Mouse (Mus musculus) ES-E14 (cell line): ENCODE results near the gene 2510009E07Rik.

Experiments used
- HCFC1 ChIP-seq: IDR thresholded peaks from 2 replicates; pipeline ENCODE4 v1.6.1; 2012; ENCODE audit warnings: low read length, inconsistent platforms, borderline replicate concordance; ENCODE audit not compliant: insufficient read depth
- MAFK ChIP-seq: IDR thresholded peaks from 2 replicates; pipeline ENCODE4 v1.6.1; 2014; ENCODE audit warnings: mild to moderate bottlenecking, low read depth, low read length, inconsistent platforms; ENCODE audit not compliant: insufficient read depth
- ZNF384 ChIP-seq: IDR thresholded peaks from 2 replicates; pipeline ENCODE4 v1.6.1; 2012; ENCODE audit warnings: low read depth, low read length, inconsistent platforms

DNA sequence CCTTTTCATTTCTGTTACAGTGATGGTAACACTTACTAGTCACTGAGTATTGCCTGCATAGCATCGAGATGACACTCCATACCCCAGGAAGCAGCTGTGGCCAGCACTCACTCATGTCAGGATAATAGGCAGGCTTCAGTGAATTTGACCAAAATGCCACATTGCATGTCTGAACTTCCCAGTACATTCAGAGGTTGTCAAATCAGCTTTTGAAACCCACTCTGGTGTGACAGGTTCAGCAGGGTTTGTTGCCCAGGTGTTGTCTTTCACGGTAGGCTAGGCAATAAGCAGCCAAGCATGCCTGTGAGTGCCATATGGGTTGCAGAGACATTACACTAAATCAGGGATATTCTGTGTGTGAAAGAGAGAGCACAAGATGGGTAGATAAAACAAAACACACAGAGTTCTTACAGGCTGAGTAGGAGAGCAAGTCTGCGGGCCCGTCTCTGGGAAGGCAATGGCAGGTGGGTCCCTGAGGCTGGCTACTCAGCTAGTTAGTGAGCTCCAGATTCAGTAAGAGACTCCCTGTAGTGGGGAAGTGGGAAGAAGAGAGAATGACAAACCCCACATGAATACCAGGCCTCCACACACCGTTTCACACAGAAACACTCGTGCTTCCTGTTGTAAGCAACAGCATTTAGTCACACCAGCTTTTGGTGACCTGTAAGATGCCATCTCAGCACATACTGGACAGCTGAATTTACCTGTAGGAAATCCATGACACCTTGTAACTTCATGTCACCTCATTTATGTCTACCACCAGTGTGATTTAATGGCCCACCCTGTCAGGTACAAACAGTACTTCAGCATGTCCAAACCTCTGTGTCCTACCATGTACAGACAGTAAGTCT, 68.5 kb downstream of the 2510009E07Rik start:
- no peak for TF ChIP-seq MAFK
- no peak for TF ChIP-seq HCFC1
- no peak for TF ChIP-seq ZNF384
